Mouse (Mus musculus) frontal cortex, adult (tissue): ENCODE results near the gene Eif6.
"Not testable (repeated sequence)": the region's sequence is repeated elsewhere in the genome, so short reads cannot be mapped to it uniquely, and the experiment has no call there.

Source experiments
- ATAC-seq: cut with Nextera tagmentation; 2 replicates; pipeline ENCODE4 v1.9.2; 2017; ENCODE audit warnings: mild to moderate bottlenecking, moderate library complexity, mixed read lengths; ENCODE audit not compliant: low TSS enrichment

The Eif6 gene

DNA sequence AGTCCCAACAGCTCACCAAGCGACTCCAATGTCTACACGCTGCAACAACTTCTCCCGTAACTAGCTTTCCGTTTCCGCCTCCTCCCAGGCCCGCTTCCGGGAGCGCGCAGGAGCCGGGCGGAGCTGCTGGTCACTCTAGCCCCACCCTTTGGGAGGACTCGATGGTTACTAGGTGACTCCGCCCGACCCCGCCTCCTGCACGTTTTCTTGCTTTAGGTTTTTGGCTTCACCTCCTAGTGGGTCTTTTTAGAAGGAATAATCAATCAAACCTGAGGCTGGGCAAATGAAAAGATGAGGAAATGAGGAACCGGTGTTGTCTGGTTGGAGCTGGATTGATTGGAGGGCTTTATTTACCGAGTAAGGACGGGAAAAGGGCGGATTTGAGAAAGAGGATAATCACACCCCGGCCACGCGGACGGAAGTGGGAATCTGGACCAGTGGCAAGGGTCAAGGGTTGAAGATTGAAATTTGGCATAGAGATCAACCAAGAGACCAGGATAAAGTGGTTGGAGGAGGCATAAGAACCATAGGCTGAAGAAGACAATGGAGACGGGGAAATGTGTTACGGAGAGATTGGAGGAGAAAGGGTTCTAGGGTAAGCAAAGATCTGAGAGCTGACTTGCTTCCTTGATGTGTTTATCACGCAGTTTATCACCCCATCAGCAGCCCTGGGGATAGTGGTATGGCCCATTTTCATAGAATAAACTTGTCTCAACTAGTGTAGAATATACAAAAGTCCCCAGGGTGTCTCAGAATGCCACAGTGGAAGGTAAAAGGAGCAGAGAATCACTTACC, at the start of gene Eif6:
TSS of gene Eif6 (minus strand) at position 296 of the 795 bp plus-strand sequence.
- peak; percentile 92 for ATAC-seq

DNA sequence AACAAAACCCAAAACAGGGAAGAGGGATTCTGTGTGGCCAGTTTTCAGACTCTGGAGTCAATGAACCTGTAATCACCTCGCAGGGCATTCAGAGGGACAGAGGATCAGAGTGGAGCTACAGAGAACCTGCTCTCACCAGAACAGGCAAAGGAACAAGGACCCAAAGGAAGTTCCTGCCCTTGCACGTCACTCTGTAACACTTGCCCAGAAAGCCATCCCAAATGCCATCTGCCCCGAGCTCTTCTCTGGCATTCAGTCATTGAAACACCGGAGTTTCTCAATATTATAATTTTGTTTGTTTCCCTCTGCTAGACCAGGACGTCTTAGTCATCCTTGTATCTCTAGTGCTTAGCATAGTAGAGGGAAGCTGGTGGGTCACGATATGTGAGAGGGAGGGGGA, 46.9 kb upstream of the Eif6 start:
- no peak for ATAC-seq

DNA sequence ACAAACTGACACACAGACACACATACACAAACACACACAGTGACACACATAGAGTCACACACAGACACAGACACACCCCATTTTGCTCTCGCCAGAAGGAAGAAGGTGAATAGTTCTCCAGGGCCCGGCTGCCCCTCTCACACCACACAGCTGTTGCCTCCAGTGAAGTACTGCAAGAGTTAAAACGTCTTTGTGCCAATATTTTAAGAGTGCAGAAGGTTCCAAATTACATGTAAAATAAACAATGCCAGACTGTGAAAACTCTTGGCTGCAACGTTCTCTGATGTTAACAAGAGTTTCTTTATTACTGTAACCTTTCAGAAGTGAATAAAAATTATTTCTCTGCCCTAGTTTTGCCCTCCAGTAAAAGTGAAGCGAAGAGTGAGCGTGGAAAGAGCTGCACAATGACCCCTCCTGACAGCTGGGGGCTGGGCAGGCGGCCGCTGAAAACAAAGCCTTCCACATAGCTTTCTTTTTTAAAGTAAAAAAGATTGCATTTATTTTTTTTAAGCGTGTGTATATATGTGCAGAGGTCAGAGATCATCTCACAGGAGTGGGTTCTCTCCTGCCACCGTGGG, 46.3 kb upstream of the Eif6 start:
- no peak for ATAC-seq

DNA sequence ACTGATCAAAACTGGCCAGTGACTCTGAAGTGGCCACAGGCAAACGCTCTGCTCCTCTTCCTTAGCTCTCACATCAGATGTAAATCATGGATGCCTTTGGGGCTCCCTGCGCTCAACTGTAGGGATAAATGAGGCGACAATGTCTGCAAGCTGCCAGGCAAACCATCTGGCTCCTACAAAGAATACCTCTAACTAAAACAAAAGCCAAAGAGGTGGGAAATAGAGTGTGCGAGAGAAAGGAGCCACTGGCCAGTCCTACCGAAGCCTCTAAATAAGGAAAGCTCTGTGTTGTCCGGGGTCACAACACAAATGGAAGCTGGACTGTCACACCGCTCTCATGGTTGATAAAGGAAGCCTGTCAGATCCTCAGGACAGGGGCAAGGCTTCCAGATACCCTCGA, 45.8 kb upstream of the Eif6 start:
- ATAC-seq = peak; percentile 27; the same call in 1 of the 2 replicates

DNA sequence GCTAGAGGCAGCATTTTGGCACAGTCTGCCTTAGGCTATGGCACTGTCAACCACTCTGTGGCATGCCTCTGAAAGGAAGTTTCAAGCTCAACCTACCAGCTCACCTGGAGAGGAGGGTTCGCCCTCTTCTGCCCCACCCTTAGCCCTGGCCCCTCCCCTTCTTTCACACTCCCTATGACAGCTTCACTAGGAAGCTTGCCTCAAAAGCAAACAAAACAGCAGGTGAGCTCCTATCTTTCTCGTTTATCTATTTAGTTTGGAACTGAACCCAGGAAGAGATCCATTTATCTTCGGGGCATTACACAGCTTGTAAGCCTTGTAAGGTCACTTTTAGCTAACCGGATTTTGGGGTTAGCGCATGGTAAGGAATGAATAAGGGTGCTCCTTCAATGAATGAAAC, 43.0 kb upstream of the Eif6 start:
- no peak for ATAC-seq

DNA sequence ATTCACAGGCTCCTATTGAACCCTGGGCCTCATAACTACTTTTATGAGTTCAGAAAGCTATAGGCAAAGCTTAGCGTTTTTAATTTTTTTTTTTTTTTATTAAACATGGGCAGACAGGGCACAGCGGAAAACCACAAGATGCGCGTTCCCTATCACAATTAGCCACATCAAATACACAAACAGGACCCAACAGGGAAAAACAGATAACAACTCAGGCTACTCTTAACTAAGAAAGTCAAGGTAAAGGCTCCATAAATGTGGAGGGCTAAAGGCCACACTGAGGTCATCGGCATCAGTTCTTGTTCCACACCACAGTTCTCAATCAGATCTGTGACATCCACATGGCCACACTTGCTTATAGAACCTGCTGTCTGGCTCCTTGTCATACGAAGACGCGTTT, 41.6 kb upstream of the Eif6 start:
- ATAC-seq = no peak

DNA sequence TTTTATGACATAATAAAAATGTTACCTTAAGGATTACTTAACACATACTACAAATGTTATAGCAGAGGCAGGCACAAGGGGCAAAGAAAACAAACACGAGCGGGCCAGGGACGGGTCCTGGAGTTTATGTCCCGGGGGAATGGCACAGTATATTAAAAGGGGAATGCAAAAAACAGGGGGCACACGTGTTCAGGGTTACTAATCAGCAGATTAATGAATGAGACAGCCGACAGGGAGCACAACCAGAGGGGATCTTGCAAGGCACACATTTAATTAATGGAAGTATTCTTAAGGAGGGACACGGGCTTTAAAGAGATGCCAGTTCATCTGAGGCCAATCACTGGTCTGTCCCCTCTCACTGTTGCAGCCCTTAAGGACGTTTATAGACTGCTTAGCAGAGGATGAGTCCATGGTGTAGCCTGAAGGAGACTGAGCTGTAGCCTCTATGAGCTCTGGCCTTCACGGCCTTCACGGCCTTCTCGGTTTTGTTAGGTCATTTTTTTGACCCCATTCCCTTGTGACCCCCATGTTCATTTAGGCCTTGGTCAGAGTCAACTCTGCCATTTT, 36.7 kb upstream of the Eif6 start:
- no peak for ATAC-seq

DNA sequence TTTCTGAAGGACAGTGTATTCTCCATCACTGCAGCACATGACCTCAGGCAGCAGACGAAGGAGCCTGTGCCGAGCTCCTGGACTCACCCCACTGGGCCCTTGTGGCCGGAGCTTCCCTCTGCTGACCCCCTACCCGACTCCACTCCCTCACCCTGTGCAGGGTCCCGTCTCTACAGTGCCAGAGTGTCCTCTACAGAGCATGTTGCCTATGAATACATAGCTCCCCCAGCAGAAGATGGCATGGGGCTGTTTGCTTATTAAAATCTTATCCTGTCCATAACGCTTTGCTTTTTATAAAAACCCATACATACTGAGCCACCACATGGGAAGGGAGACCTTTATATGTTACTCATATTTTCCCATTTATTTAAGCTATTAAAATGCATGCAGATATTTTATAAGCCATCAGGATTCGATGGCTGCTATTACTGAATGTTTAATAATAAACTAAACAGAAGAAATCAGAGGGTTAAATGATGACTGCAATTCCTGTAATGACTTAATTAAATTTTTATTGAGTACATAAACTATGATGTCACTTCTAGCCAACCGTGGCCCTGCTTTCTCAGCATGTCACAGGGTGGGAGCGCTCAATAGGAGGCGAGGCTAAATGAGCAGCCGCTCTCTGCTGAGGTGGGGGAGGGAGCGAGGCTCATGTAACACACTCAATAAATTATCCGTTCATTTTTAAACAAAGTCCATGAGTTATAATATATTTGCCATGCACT, 36.0 kb upstream of the Eif6 start:
- ATAC-seq = no peak

DNA sequence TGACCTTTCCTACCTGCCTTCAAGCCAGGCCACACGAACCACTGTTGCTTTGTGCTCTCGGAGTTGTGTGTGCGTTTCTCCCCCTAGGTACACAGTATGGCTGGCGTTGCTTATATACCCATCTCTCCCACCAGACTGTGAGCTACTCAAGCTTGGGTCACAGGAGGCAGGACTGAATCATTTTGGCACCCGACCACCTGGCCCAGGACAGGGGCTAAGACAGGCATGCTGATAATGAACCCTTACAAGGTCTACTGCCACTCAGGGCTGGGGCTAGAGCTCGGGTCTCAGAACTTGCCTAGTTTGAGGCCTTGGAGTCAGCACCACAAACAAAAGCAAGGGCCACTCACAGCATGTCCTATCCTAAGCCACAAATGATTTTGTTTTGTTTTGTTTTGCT, 34.9 kb upstream of the Eif6 start:
- no peak for ATAC-seq

DNA sequence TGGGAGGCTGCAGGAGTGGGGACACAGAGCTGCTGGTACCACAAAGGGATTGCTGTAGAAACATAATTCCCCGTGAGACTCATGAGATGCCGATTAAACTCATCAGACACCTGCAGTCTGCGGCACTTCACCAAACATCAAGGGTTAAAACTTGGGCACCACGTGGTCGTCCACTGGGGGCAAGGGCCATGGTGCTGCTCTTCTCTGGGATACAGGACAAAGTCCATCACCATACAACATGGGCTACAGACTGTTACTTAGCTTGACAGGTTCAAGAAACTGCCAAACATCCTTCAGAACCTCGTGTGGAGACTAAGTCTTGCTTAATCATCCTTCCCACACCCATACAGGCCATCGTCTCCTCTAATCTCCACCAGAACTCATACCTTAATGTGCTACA, 33.4 kb upstream of the Eif6 start:
- no peak for ATAC-seq

DNA sequence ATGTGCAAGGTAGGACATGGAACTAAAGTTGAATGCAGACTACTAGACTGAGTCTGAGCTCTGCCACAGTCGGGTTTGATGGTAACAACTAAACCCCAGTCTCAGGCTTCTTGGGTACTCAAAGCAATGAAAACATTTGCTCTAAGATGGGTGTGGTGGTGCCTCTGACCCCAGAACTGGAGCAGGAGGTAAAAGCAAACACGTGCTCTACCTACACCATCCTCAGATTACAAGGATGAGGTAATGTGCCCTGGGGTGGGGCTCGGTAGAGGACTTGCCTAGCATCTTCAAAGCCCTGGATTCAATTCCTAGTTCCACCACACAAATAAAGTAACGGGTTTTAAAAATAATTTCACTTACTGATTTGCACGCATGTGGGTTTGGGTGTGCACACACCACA, 25.8 kb upstream of the Eif6 start:
- no peak for ATAC-seq

DNA sequence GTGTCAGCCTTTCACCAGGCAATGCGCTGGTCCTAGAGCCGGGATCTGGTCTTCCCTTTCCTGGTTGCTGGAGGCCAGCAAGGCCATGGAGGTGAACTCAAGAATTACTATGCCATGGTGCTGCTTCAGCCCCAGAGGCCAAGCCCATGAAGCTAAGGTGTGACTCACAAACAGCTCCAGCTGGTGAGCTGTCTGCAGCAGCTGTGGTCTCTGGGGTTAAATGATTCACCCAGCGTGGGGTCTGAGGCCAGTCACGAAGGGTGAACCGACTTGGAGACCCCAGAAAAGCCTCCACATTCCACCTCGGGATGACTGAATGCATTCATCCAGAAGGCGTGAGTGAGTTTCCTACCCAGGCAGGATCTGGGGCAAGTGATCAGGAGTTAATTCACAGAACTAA, 23.4 kb upstream of the Eif6 start:
- no peak for ATAC-seq

DNA sequence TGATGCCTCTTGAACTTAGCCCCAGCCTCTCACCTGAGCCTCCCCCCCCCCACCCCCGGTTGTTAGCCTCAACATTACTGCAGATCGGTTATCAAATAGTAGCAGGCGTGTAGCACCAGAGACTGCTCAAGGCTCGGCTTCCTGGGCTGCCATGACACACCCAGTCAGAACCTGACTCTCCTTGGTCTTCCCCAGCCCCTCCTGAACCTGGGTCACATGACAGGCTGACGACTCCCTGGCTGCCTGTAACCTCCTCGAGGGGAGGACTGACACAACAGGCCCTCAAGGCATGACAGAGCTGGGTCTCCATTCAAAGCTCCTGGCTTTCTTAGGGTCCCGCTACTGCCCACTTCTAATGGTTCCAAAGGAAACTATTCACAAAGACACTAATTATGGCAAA, 22.7 kb upstream of the Eif6 start:
- ATAC-seq = no peak

DNA sequence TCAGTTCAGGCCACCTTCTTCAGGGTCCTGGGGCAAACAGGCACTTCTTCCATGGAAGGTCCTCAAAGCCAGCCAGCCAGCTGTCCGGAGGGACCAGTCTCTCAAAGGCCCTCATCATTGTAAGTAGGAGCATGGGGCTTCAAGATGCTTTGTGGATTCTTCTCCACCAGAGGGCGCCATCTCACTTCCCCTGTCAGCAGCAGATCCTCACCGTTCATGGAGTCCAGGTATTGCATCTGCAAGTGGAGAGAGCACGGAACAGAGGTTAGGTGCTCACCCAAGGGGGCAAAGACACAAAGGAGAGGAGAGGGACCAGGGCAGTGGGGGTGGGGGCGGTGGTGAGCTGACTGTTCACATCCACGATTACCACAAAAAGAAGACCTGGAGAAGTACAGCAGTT, 21.6 kb upstream of the Eif6 start:
- ATAC-seq = peak; percentile 78

DNA sequence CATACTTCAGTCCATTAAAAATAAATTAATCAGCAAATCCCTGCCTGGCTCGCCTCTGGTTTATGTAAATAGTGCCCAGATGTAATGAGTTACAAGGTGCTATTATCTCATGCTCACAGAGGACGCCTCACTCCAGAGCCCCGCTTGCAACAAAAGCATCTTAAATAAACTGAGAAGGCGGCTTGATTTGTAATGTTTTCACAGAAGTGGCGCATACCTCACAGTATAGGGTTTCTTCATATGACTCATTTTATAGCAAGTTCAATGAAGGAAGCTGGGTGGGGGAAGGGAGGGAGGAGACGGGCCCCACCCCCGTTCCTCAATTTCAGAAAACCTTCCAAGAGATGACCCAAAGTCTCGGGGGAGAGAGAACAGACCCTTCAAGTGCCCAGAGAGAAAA, 20.2 kb upstream of the Eif6 start:
- ATAC-seq = no peak

DNA sequence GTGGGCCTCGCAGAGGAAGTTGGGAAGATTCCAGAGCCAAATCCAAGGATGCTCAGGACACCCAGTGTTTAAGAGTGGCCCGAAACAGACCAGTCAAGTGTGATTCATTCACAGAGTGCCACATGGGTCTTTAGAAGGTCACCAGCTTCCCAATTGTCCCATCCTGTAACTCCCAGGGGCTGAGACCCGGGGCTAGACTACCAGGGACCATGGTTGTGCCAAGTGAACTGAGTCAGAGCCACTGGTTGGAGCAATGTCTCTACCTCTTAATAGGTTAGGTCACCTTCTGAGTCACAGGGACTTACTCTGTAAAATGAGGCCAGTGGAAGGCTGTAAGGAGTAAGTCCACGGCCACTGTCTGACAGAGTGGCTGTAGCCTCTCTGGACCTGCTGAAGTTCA, 12.2 kb upstream of the Eif6 start:
- ATAC-seq = no peak

DNA sequence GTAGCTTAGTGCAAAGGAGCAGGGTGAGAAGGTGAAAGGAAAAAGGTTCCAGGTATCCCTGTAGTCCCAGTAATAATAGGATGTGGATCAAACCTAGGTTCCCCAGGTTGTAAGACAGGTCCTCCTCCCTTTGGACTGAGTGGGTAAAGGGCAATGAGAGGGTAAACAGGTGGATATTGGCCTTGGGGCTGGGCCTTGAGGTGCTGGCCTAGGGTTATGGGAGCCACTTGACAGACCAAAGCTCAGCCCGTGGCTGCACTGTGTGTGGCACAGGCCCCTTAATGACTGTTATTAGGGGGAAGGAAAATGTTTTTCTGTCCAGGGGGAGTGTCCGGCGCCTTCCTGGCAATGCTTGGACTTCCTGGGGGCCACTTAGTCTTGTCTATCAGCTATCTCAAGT, 11.2 kb upstream of the Eif6 start:
- ATAC-seq = no peak

DNA sequence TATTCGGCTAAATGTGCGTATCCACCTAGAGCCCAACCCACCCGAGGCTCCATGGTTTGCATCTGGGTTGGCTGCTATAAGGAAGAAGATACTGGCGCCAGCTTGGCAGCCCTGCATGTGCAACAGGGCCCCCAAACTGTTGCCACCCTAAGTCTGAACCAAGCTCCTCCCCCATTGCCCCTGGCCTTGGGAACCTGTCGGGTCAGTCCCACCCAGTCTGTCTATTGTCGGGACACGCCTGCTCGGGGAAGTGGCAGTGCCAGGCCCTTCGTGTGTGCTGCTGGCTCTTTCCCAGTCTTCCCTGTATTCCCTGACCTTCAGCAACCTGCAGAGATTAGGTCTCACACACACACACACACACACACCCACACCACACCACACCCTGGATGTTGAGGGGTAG, 8.0 kb upstream of the Eif6 start, which contains the start of gene Fam83c:
TSS of gene Fam83c (minus strand) at position 123 of the 400 bp plus-strand sequence.
- no peak for ATAC-seq

DNA sequence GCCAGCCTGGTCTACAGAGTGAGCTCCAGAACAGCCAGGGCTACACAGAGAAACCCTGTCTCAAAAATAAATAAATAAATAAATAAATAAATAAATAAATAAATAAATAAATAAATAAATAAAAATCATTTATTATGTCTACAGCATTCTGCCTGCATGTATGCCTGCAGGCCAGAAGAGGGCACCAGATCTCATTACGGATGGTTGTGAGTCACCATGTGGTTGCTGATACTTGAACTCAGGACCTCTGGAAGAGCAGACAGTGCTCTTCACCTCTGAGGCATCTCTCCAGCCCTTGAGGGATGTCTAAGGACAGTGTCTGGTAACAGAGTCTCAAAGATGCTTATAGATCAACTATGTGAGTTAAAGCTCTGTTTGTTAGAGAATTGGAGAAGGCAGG, 5.4 kb upstream of the Eif6 start:
- ATAC-seq = not testable (repeated sequence)

DNA sequence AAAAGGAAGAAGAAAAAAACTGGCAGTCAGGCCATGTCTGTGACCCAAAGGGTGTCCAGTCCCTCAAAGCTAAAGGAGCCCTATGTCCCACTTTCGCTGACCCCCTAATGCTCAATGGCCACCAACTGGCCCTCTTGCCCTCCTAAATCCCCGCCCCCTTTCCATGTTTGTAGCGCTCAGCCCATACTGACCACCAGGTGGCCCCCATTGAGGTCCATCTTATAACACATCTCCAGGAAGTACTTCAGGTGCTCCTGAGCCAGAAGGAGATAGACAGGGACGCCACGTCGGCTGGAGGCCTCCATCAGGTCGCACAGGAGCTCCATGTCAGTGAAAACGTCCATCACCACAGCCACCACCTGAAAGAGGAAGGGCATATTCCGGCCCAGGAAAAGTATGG, 4.6 kb upstream of the Eif6 start:
- ATAC-seq = no peak

DNA sequence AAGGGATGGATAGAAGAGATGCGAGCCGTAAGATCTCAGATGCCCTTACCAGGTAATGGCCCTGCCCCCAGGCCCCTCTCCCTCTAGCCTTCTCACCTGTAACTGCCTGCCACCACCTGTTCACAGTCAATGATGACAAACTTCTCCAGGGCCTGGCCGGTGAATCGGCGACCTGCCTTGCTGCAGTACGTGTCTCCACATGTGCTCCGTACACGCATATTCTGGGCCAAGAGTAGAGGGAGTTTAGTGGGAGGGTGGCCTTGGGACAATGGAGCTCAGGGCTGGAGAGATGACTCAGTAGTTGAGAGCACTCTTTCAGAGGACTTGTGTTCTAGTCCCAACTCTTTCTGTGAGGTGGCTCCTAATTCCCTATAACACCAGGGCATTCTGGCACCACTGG, 4.1 kb upstream of the Eif6 start:
- no peak for ATAC-seq

DNA sequence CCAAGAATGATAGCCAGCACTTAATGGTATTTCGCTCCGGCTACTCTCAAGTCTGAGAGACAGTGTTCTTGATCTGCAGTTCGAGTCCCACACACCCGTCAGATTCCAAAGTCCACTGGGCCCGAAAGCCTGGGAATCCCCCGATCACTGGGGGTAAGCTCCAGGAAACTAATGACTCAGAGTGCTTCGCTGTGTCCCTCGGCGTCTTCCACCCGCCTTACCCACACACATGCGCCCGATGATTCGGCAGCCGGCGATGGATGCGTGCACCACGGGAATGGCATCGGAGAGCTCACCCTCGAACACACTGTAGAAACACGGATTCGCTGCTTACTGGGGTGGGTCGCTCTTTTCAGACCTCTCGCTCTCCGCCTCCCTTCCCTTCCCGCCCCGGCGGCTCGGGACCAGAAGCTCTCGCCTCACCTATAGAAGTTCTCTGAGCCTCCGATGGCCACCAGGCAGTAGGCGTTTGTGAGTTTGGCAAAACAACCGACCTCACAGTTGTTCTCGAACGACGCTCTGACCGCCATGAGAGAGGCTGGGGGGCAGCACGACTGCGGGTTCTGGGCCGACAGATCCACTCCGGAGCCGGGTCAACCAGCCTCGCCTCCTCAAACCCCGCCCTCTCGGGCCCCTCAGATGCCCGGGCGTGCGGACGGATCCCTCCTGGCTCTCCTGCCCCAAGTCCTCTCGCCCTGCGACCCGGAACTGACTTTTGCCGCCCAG, 658 bp downstream of the Eif6 start:
- 0 out of 2 replicates have a peak, but pooled peaks have one; percentile 20 for ATAC-seq
